Mouse (Mus musculus): ENCODE results near the gene Card6. TPM values are rescaled to one million over a fixed set of nuclear protein-coding genes. Genes with fewer than 3 reads are reported as not detected.

Gene Card6
- polyA plus RNA-seq, 1 experiment from 2014 or later, result 3.6 TPM

GRCm38 (mm10) chr15:5068801-5069518 lies 39.4 kb downstream of the Card6 start:
- no peak for ATAC-seq (ENCODE audit: insufficient number of reproducible peaks, insufficient read depth, low FRiP score, low read depth)
- H3K27me3 ChIP-seq (ENCODE audit: control insufficient read depth, insufficient read depth, low read length), result no peaks in the 10 kb centered on the region
- WGBS, result 24% methylated on average over 15 of the region's 15 CpGs
- H3K27ac ChIP-seq (replicated peaks in 1 of 2; ENCODE audit: control insufficient read depth in 1 of 2, insufficient read depth in 1 of 2, low read depth in 2 of 2, low read length in 2 of 2), result no peak overlapping the region
- no peak overlapping the region for H3K4me3 ChIP-seq (ENCODE audit: control insufficient read depth in 1 of 2, insufficient read depth in 1 of 2, low read depth in 1 of 2, low read length in 2 of 2)
- no peaks in the 10 kb centered on the region for H3K4me1 ChIP-seq (ENCODE audit: control insufficient read depth in 2 of 2, insufficient read depth in 2 of 2, low read length in 2 of 2)
- peak overlapping the region; percentile 48 for H3K4me2 ChIP-seq (ENCODE audit: low read length)
- no peaks in the 10 kb centered on the region for H3K36me3 ChIP-seq (ENCODE audit: control insufficient read depth, insufficient read depth, low read length)
- 0 out of 2 replicates have a peak, but pooled peaks cover 5% of the 10 kb centered on the region for H3K9me3 ChIP-seq (ENCODE audit: control insufficient read depth, low read length)
- no peak overlapping the region for H3K9ac ChIP-seq (ENCODE audit: low read length)

DNA sequence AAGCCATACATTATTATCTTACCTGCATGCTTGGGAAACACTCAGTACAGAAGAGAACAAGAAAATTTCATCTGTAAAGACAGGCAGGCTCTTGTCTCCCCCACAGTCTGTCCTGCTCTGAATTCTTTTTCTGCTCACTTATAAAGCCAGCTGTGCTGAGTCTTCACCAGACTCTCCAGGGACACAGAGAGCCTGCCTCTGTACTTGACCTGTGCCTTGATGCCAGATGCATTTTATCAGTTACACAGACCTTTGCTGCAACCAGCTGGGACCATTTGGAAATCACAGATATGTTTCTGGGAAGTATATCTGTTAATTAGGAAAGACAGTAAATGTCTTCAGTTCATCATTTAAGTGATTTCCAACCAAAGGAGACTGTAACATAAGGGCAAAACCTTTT lies 44.7 kb downstream of the Card6 start, which contains the start of gene C7:
TSS of gene C7 (minus strand) at position 106 of the 400 bp plus-strand sequence.
- Histone ChIP-seq H3K4me3 (ENCODE audit: control insufficient read depth in 1 of 2, insufficient read depth in 1 of 2, low read depth in 1 of 2, low read length in 2 of 2) (no peak within 1 kb of the TSS), H3K9me3 (ENCODE audit: control insufficient read depth, low read length) (0 out of 2 replicates have a peak, but pooled peaks cover 5% of the 10 kb centered on the region), H3K27me3 (ENCODE audit: control insufficient read depth, insufficient read depth, low read length) (no peaks in the 10 kb centered on the region), H3K27ac (replicated peaks in 1 of 2; ENCODE audit: control insufficient read depth in 1 of 2, insufficient read depth in 1 of 2, low read depth in 2 of 2, low read length in 2 of 2) (no peak within 1 kb of the TSS), H3K4me1 (ENCODE audit: control insufficient read depth in 2 of 2, insufficient read depth in 2 of 2, low read length in 2 of 2) (no peaks in the 10 kb centered on the region), H3K4me2 (ENCODE audit: low read length) (no peak within 1 kb of the TSS), H3K36me3 (ENCODE audit: control insufficient read depth, insufficient read depth, low read length) (no peaks in the 10 kb centered on the region), H3K9ac (ENCODE audit: low read length) (no peak within 1 kb of the TSS)
- ATAC-seq (ENCODE audit: insufficient number of reproducible peaks, insufficient read depth, low FRiP score, low read depth), result no peak

Other genes with a start within 250 kb of the Card6 start
- gene Mroh2b, start 209.8 kb downstream of the Card6 start, polyA plus RNA-seq (2014; fragmentation: Nextera tagmentation; extraction: Ambion mirVana), result not detected in 2 replicates
- gene C7, start 44.8 kb downstream of the Card6 start, polyA plus RNA-seq (2014; fragmentation: Nextera tagmentation; extraction: Ambion mirVana), result 0.12 TPM in 1 of 2 replicates, not detected in the other
- 480 and 512 TPM in 2 replicates for gene Rpl37, start 8.1 kb upstream of the Card6 start, polyA plus RNA-seq (2014; fragmentation: Nextera tagmentation; extraction: Ambion mirVana)
- 20.9 and 21.3 TPM in 2 replicates for gene Prkaa1, start 35.3 kb upstream of the Card6 start, polyA plus RNA-seq (2014; fragmentation: Nextera tagmentation; extraction: Ambion mirVana)
- 36.8 and 39.7 TPM in 2 replicates for gene Ttc33, start 77.0 kb upstream of the Card6 start, polyA plus RNA-seq (2014; fragmentation: Nextera tagmentation; extraction: Ambion mirVana)
- 3.3 and 4.1 TPM in 2 replicates for gene Ptger4, start 135.6 kb upstream of the Card6 start, polyA plus RNA-seq (2014; fragmentation: Nextera tagmentation; extraction: Ambion mirVana)

Data from heart, embryonic 14.5 days (tissue).